Mouse (Mus musculus) urinary bladder, adult 2 months (tissue): ENCODE results near the gene Hepacam. TPM values are rescaled to one million over a fixed set of nuclear protein-coding genes. Genes with fewer than 3 reads are reported as not detected.

Experiments used
- DNase-seq: peaks from one replicate; pipeline ENCODE4 v3.0.0; 2022; ENCODE audit warnings: low spot score
- polyA plus RNA-seq: library from polyadenylated mRNA; depleted of rRNA; stranded (reverse); fragments of >200 nt; gene quantifications from 2 replicates; pipeline ENCODE4 v1.2.3, GENCODE M21; 2012; rRNA removed

Gene Hepacam
- polyA plus RNA-seq = 0.18 and 0.21 TPM in 2 replicates

- DNase-seq = no peak
Measured at GRCm38 (mm10) chr9:37367301-37368080, at the start of gene Hepacam. Gene Hepacam, plus strand, starts transcription at chr9:37367351.

DNA sequence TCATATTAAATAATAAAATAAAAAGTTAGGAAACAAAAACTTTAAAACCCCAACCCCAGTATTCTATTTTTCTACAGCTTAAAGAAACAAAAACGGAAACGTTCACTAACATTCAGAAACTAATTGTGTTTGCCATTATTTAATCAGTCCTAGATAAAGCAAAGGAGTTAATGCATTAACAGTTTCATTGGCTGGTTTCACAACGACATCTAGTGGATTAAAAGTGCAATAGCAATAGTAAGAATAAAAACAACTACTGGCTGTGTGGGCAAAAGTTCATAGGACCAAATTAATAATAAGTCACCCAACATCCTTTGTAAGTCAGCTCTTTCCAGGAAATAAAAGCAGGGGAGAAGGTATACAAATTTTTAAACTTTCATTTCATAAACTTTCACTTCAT lies 37.7 kb upstream of the Hepacam start:
- DNase-seq = no peak

GRCm38 (mm10) chr9:37345406-37345805 lies 21.7 kb upstream of the Hepacam start:
- DNase-seq = no peak

- DNase-seq = no peak
Measured at GRCm38 (mm10) chr9:37347184-37347987, 19.8 kb upstream of the Hepacam start.

DNA sequence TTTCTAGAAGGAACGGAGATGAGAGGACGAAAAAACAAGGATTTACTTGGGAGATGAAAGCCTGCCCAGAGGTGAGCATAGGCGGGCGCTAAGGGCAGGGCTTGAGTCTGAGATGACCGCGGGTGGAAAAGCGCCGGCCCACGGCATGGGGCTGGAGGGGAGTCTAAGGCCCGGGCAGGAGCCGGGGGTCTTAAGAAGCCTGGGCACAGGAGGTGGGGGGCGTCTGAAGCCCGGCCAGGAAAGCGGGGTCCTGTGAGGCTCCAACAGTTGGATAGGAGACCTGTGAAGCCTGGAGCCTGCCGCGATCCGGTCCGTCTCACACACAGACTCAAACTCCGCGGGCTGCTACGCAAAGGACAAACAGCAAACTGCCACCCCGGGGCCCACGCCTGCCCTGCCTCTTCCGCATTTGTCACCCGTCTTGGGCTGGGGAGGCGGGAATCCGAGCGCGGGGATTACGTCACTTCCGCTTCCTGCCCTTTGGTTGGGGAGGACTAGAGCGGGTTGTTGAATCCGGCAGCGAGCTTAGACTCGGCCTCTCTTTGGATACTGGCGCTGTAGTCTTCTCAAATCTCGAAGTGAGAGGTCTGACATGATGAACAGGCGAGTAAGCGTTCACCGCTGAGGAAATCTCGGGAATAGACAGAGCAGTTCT lies 19.0 kb upstream of the Hepacam start, which contains the start of gene Ccdc15:
Gene Ccdc15, minus strand, starts transcription at position 445 of the 655 bp plus-strand sequence.
- peak; percentile 84 for DNase-seq

DNA sequence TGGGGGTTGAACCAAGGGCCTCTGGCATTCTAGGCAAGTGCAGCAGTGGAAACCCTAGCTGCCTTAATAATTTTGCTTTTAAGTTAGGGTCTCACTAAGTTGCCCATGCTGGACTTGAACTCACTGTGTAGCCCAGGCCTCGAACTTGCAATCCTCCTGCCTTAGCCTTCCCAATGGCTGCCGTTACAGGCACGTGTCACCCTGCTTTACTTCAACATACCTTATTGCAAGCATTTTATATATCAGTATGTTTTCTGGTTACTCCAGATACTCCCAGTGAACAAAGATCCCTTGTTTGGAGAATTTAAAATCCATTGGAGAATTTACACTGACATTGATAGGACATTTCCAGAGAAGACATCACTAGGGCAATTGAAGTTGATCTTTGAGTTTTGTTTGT lies 18.1 kb upstream of the Hepacam start:
- no peak for DNase-seq

- DNase-seq = no peak
Measured at GRCm38 (mm10) chr9:37351266-37351665, 15.9 kb upstream of the Hepacam start.

- no peak for DNase-seq
Measured at GRCm38 (mm10) chr9:37354485-37354884, 12.7 kb upstream of the Hepacam start.

- no peak for DNase-seq
Measured at GRCm38 (mm10) chr9:37358713-37359330, 8.3 kb upstream of the Hepacam start.

DNA sequence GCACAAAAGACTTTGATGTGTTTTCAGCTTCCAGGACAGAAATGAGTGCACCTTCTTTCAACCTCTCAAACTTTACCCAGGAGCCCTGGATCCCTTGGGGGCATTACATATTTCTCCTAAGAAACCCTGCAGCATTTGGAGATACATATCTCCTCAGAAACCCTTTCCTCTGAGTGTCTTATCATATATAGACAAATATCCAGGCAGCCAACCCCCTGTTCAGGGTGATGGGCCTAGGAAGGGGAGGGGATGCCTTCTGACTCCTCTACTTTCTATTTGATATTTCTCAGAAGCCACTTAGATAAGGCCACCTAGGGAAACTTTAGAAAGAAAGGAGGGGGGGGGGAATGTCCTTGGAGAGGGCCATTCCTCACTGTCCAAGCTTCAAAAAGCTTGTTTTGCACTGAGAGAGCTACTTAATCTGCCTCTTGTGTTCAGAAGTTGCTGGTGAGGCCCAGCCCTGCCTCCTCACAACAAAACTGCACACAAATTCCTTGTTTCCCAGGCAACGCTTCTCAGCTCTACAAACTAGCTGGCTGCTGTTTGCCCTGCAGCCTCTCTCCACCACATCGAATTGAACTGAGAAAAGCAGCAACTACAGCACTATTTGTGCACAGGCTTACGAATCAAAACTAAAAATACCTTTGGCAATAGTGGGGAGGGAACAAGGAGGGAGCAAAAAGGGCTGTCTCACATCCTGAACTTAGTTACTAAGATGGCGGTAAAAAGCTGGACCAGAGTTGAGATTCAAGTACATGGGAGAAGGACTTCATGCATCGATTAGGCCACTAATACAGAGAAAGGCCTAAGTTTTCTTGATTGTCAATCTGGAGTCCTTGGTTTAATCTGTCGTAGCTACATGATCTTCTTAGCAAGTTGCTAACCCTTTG lies 7.6 kb upstream of the Hepacam start:
- DNase-seq = no peak

DNA sequence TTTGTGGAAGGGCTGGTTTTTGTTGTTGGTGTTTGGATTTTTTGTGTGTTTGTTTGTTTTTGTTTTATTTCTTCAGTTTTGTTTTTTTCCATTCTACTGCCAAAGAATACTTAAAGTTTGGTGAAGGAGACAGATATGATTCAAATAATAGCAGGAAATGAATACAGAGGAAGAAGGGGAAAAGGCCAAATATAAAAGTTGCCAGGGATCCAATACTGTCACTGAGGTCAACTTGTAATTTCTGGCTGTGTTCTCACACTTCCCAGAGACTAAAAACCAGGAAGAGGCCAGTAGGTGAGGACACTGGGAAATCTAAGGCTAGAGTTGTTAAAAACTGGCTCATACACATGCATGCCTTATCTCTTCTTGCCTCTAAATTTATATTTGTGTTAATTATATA lies 5.1 kb upstream of the Hepacam start:
- DNase-seq = no peak

GRCm38 (mm10) chr9:37362881-37363280 lies 4.3 kb upstream of the Hepacam start:
- DNase-seq = no peak

DNA sequence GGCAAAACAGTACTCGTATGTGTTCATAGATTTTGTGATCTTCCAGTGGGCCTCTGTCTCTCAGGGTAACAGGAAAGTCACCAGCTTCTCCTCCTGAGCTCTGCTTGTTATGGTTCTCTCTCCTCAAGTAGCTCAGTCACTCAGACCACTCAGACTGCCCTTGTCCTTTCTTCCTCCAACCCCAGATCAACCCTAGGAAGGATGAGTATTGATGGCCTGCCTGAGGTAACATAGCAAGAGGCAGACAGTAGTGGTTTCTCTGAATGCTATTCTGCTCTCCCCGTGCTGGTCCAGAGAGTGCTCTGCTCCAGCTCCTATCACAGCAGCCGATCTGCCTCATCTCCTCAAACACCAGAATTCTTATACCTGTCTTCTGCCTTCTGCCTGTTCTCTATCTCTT lies 3.6 kb upstream of the Hepacam start:
- DNase-seq = no peak

DNA sequence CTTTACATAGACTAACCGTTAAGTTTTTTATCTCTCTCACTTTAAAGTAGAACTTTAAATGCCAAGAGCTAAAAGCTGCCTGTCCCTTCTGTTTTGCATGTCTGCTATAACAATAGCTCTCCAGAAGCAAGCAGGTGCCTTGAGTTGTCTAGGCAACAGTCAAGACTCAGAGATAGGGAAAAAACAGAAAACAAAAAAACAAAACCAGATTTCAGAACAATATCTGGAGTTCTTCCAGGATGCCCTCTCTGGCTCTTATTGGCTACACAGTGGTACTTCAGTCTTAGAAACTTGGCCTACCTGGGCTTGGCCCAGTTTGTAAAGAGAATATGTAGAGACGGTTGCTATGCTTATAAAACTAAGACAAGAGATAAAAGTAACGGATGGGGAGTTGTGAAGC lies 2.8 kb upstream of the Hepacam start:
- no peak for DNase-seq

DNA sequence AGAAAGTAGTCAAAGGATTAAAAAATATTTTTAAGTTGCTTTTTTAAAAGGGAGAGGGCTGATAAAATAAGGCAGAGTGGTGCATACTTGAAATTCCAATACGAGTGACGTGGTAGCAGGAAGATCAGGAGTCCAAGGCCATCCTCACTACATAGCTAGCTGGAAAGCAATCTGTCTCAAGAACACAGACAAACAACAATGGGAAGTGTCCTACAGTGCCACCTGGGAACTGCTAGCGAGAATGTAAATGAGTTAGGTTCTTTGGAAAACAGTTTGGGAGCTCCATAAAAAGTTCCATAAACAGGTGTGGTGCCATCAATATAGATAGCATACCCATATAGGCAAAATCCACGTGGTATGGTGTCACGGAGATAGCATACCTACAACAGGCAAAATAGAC lies 1.4 kb upstream of the Hepacam start:
- DNase-seq = no peak

- DNase-seq = no peak
Measured at GRCm38 (mm10) chr9:37368081-37368830, 1.1 kb downstream of the Hepacam start.

GRCm38 (mm10) chr9:37368860-37369259 lies 1.7 kb downstream of the Hepacam start:
- no peak for DNase-seq

- no peak for DNase-seq
Measured at GRCm38 (mm10) chr9:37371232-37371801, 4.2 kb downstream of the Hepacam start.

DNA sequence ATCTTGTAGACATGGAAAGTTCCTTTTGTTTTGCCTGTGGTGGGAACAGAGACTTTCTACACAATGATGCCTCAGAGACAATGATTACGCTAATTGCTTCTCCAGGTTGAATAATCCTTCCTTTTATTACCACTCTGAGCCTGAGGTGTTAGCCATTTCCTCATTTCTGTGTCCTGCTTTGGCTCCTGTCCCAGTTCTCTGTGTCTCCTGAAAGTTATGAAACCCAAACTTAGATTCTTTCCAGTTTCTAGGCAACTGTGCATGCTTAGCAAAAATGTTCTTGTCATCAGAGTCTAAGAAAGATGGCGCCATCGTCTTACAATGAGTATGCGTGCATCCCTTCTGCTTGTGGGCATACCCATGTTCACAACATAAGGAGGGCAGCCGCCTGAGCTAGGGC lies 8.6 kb downstream of the Hepacam start:
- DNase-seq = no peak

- DNase-seq = no peak
Measured at GRCm38 (mm10) chr9:37383161-37383560, 16.0 kb downstream of the Hepacam start.
